Mouse (Mus musculus): ENCODE measurements at regions not wholly inside any gene's neighbourhood (a gene's known extent, or its start where the extent isn't known, plus 50 kb on each side); places are given as distances from the start of the nearest gene placed in this dataset.

DNA sequence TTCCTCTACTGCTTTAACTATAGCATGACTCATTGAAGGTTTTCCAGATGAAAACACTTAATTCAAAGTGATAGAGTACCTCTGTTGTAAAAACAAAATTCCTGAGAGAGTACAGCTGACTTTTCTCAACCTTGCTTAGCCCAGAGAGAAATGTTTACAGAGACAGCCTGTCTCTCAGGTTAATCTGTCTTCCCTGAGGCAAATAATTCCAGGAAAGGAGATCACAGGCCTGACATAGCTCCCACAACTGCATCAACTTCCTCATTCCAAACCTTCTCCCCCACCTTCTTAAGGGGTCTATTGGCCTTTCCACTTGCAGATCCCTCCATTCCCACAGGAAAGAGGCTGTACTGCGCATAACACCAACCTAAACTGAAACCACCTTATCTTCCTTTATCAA lies 586.1 kb upstream of the Impad1 start:
- no peaks in the 10 kb centered on the region for H3K9me3 ChIP-seq (replicated peaks)
- 46% methylated on average over 1 of the region's 1 CpGs for WGBS
- H3K27ac ChIP-seq (replicated peaks) = no peak overlapping the region
- ATAC-seq (ENCODE audit: insufficient number of reproducible peaks, low FRiP score, low TSS enrichment, low read depth) = no peak
- H3K4me1 ChIP-seq = no peaks in the 10 kb centered on the region
- no peak overlapping the region for H3K4me2 ChIP-seq (replicated peaks)
- H3K4me3 ChIP-seq (replicated peaks) = no peak overlapping the region
- H3K27me3 ChIP-seq = no peaks in the 10 kb centered on the region
- H3K9ac ChIP-seq = no peak overlapping the region
- H3K36me3 ChIP-seq = no peaks in the 10 kb centered on the region

DNA sequence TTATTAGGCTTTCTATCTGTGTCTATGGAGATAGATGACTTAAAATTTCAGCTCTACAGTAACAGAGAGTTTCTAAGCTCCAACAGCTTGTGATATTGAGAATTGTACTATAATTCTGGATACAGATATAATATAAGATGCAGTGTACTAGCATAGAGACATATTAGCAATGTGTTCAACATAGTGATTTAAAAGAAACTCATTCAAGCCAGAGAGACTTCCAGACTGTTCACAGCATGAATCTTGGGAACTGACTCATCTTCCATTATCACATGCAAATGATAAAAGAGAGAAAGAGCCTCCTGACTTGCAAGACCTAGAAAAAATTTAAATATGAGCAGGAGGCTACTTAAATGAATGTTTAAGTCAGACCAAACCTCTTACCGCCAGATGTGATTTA lies 565.1 kb upstream of the Impad1 start:
- H3K4me1 ChIP-seq = no peaks in the 10 kb centered on the region
- H3K4me2 ChIP-seq (replicated peaks) = no peak overlapping the region
- H3K9ac ChIP-seq = no peak overlapping the region
- no peaks in the 10 kb centered on the region for H3K27me3 ChIP-seq
- H3K9me3 ChIP-seq (replicated peaks) = no peaks in the 10 kb centered on the region
- no peak for ATAC-seq (ENCODE audit: insufficient number of reproducible peaks, low FRiP score, low TSS enrichment, low read depth)
- no peak overlapping the region for H3K27ac ChIP-seq (replicated peaks)
- 91% methylated on average over 1 of the region's 1 CpGs for WGBS
- H3K4me3 ChIP-seq (replicated peaks) = no peak overlapping the region
- no peaks in the 10 kb centered on the region for H3K36me3 ChIP-seq

DNA sequence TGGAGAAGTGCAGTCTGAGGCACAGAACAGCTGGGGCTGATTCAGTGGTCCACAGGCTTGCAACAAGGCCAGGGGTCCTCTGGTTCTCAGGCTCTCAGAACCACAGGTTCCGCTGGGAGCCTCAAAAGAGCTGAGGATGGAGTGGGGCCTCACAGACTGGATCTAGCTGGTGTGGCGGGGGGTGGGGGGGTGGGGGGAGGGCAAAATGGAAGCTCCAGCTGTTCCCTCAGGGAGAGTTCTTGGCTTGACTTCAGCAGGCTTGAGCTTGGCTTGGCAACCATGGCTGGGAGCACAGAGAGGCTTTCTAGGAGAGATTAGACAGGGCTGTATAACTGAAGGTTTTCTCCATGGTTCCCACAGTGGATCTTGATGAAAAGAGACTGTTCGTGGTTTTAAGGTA lies 553.1 kb upstream of the Impad1 start:
- Histone ChIP-seq H3K4me2 (replicated peaks) (no peak overlapping the region), H3K36me3 (no peaks in the 10 kb centered on the region), H3K4me1 (no peaks in the 10 kb centered on the region), H3K27me3 (no peaks in the 10 kb centered on the region), H3K4me3 (replicated peaks) (no peak overlapping the region), H3K9me3 (replicated peaks) (no peaks in the 10 kb centered on the region), H3K9ac (no peak overlapping the region), H3K27ac (replicated peaks) (no peak overlapping the region)
- whole genome bisulfite sequencing = 77% methylated on average over 3 of the region's 3 CpGs
- ATAC-seq (ENCODE audit: insufficient number of reproducible peaks, low FRiP score, low TSS enrichment, low read depth) = 0 out of 2 replicates have a peak, but pooled peaks have one; percentile 19

DNA sequence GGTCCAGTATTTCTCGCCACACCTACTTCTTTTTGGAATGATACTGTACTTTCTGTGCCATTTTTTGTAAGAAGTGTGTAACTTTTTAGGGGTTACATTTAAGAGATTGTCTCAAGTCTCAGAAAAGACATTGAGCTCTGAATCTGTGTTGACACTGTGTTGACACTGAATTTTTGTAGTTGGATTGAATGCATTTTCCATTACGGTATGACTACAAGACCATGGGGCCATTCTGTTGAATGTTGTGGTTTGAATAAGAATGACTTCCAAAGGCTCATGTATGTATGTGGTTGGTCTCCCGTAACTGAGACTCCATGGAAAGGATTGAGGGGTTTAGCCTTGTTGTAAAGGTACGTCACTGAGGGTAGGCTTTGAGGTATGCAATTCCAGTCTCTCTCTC lies 551.6 kb upstream of the Impad1 start:
- Histone ChIP-seq H3K27me3 (no peaks in the 10 kb centered on the region), H3K4me3 (replicated peaks) (no peak overlapping the region), H3K9me3 (replicated peaks) (no peaks in the 10 kb centered on the region), H3K36me3 (no peaks in the 10 kb centered on the region), H3K27ac (replicated peaks) (no peak overlapping the region), H3K9ac (no peak overlapping the region), H3K4me1 (no peaks in the 10 kb centered on the region), H3K4me2 (replicated peaks) (no peak overlapping the region)
- 83% methylated on average over 4 of the region's 4 CpGs for WGBS
- ATAC-seq (ENCODE audit: insufficient number of reproducible peaks, low FRiP score, low TSS enrichment, low read depth) = peak; percentile 57; the same call in 1 of the 2 replicates

DNA sequence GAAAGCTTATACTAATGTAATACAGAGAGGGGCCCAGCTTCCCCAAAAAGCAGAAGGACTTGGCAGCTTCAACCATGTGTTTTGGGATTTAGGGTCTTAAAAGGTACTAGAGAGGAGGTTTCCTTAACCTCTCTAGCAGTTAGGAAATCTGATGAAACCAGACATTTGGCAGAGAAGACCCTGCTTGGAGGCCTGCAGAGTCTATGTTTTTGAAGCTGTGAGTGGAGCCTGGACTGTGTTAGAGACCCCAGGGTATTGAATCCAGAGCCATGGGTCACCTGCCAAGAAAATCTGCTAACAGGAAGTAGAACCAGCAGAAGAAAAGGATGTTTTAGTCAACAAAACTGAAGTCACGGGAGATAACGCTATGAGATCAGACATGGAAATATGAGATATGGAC lies 551.2 kb upstream of the Impad1 start:
- 72% methylated on average over 2 of the region's 2 CpGs for WGBS
- Histone ChIP-seq H3K4me2 (replicated peaks) (no peak overlapping the region), H3K36me3 (no peaks in the 10 kb centered on the region), H3K9me3 (replicated peaks) (no peaks in the 10 kb centered on the region), H3K9ac (no peak overlapping the region), H3K27me3 (no peaks in the 10 kb centered on the region), H3K4me3 (replicated peaks) (no peak overlapping the region), H3K27ac (replicated peaks) (no peak overlapping the region), H3K4me1 (no peaks in the 10 kb centered on the region)
- peak; percentile 78 for ATAC-seq (ENCODE audit: insufficient number of reproducible peaks, low FRiP score, low TSS enrichment, low read depth)

DNA sequence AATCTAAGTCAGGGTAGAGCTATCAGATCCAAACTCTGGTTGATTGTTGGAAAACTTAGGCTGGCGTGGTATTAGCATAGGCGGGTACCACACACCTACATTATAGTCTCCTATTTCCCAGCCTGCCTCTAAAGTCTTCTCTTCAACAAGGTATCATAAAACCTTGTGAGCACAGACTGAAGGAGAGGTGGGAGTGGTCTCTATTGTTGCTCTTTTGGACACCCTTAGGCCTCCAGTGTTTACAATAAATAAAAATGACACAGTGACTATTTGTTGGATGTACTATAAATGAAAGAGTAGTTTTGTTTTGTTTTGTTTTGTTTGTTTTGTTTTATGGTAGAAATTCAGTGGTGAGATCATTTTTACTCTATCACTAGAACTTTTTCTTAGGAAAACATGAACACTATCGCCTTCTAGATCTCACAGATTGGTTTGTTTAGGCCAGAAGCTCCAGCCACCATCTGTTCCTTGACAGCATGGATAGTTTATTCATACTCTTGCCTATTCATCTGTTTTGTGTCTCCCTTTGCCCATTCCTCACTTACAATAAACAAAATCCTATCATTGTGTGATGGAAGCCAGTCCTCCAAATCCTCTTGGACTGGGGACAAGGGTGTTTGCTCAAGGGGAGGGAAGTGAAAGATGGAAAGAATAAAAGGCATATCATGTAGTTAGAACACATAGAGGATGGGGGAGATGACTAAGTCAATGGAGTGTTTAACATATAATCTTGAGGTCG lies 544.2 kb upstream of the Impad1 start:
- H3K27ac ChIP-seq (replicated peaks) = no peak overlapping the region
- WGBS = 76% methylated on average over 4 of the region's 4 CpGs
- no peak overlapping the region for H3K9ac ChIP-seq
- no peaks in the 10 kb centered on the region for H3K36me3 ChIP-seq
- ATAC-seq (ENCODE audit: insufficient number of reproducible peaks, low FRiP score, low TSS enrichment, low read depth) = no peak
- H3K9me3 ChIP-seq (replicated peaks) = no peaks in the 10 kb centered on the region
- no peak overlapping the region for H3K4me3 ChIP-seq (replicated peaks)
- no peaks in the 10 kb centered on the region for H3K27me3 ChIP-seq
- no peaks in the 10 kb centered on the region for H3K4me1 ChIP-seq
- no peak overlapping the region for H3K4me2 ChIP-seq (replicated peaks)

DNA sequence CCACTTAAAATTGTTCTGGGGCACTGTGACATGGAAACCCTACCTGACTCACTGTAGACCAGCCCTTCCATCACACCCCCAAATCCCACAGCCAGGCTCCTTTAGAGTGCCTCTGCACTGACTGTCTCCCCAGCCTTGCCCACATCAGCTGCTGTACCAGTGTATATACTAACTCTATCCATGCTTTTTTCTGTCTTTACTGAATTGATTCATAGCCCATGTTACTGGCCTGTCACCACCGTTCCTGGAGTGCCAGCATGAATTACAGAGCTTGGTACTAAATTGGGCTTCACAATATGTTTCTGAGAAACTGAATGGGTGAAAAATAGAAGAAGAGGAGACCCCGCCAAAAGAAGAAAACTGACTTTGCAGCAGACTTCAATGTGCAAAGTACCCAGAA lies 541.9 kb upstream of the Impad1 start:
- no peaks in the 10 kb centered on the region for H3K36me3 ChIP-seq
- no peaks in the 10 kb centered on the region for H3K4me1 ChIP-seq
- H3K9me3 ChIP-seq (replicated peaks) = no peaks in the 10 kb centered on the region
- no peak overlapping the region for H3K4me3 ChIP-seq (replicated peaks)
- WGBS = 80% methylated on average over 2 of the region's 2 CpGs
- H3K4me2 ChIP-seq (replicated peaks) = no peak overlapping the region
- no peak overlapping the region for H3K9ac ChIP-seq
- ATAC-seq (ENCODE audit: insufficient number of reproducible peaks, low FRiP score, low TSS enrichment, low read depth) = no peak
- no peaks in the 10 kb centered on the region for H3K27me3 ChIP-seq
- no peak overlapping the region for H3K27ac ChIP-seq (replicated peaks)

DNA sequence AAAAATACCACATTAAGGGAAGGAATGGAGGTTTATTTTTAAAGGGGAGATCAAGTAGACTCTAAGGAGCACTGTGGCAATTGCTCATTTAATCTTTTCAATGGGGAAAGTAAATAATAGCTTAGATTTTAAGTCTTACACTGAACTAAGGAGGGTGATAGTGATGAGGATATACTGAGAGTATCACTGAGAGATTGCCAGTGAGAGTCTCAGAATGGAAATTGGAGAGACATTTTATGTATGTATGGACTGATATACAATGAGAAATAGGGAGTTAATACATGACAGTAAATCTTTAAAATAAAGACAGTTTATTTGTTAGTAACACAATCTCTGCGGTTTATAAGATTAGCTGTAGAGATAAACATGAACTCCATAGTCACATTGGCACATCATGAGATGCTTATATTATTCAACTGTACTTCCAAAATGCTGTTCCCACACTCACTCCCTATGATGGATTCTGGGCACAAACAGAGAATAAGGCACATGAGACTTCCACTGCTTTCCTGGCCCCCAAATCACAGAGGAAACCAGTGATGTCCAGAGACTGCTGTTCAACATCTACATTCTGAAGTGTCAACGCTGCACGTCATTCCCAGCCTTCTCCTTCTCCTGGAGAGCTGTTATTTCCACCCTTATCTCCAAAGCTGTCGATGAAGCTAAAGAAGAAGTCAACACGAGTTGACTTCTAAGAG lies 535.5 kb upstream of the Impad1 start:
- H3K27ac ChIP-seq (replicated peaks) = no peak overlapping the region
- H3K4me2 ChIP-seq (replicated peaks) = no peak overlapping the region
- no peak overlapping the region for H3K4me3 ChIP-seq (replicated peaks)
- H3K36me3 ChIP-seq = no peaks in the 10 kb centered on the region
- WGBS = 67% methylated on average over 5 of the region's 5 CpGs
- H3K4me1 ChIP-seq = no peaks in the 10 kb centered on the region
- H3K9ac ChIP-seq = no peak overlapping the region
- no peak for ATAC-seq (ENCODE audit: insufficient number of reproducible peaks, low FRiP score, low TSS enrichment, low read depth)
- H3K27me3 ChIP-seq = no peaks in the 10 kb centered on the region
- H3K9me3 ChIP-seq (replicated peaks) = no peaks in the 10 kb centered on the region

DNA sequence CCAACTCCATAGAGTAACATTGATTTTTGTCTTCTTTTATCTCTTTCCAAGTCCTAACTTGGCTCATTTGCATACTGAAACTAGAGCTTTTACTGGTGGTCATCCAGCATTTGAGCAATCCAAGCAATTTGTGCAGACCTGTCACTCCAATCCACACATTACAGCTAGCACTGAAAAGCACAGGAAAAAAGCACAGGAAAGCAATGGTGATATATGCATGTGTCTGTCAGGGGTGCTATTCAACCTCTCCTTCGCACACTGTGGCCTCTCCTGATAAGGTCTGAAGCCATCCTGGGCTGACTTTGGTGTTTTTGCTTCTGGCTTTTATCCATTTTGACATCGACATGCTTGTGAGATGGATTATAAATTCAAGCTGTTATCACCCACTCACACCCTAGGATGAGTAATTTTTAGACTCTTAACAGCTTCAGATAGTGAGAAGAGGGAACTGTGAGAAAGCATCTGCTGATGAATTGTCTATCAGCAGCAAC lies 534.1 kb upstream of the Impad1 start:
- 74% methylated on average over 2 of the region's 2 CpGs for WGBS

DNA sequence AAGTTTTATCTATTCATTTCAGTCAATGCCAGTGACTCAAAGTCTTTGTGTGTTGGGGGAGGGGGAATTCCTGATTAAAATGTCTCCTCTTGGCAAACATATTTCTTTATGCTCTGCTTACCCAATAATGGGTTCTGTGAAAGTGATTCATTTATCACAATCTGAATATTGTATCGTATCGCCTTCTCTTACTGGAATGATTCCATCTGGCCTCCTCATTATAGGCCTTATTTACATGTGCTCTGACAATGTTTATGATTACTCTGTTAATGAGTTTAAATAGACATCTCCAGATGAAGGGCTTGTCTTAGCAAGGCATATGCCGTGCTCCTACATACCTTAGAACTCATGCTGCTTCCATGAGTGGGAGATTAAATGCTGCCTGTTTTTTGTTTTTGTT lies 508.3 kb upstream of the Impad1 start:
- H3K27me3 ChIP-seq = no peaks in the 10 kb centered on the region
- no peak overlapping the region for H3K4me3 ChIP-seq (replicated peaks)
- 81% methylated on average over 3 of the region's 3 CpGs for WGBS
- H3K4me1 ChIP-seq = no peaks in the 10 kb centered on the region
- H3K9me3 ChIP-seq (replicated peaks) = no peaks in the 10 kb centered on the region
- H3K4me2 ChIP-seq (replicated peaks) = no peak overlapping the region
- no peak overlapping the region for H3K27ac ChIP-seq (replicated peaks)
- H3K9ac ChIP-seq = no peak overlapping the region
- no peaks in the 10 kb centered on the region for H3K36me3 ChIP-seq
- no peak for ATAC-seq (ENCODE audit: insufficient number of reproducible peaks, low FRiP score, low TSS enrichment, low read depth)

More for the DNA sequence above, 534.1 kb upstream of the Impad1 start:
- no peak overlapping the region for H3K9ac ChIP-seq
- no peaks in the 10 kb centered on the region for H3K27me3 ChIP-seq
- no peaks in the 10 kb centered on the region for H3K9me3 ChIP-seq (replicated peaks)
- H3K4me3 ChIP-seq (replicated peaks) = no peak overlapping the region
- ATAC-seq (ENCODE audit: insufficient number of reproducible peaks, low FRiP score, low TSS enrichment, low read depth) = no peak
- H3K27ac ChIP-seq (replicated peaks) = no peak overlapping the region
- no peaks in the 10 kb centered on the region for H3K4me1 ChIP-seq
- no peaks in the 10 kb centered on the region for H3K36me3 ChIP-seq
- H3K4me2 ChIP-seq (replicated peaks) = no peak overlapping the region

DNA sequence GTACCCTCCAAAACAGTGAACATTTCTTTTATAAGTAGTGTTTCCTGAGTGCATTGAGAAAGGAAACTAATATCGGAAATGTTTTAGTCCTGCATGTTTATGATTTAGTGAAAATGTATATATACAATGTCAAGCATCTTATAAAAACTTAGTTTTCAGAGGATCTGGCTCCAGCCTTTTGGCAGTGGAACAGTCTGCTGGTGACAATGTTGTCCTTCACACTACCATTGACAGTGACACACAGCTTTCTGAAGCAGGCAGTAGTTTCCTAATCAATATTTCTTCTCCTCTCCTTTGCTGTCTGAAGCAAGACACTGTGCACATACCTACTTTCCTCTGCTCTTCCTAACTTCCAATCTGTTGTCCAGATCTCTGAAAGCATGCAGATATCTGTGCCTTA lies 507.9 kb upstream of the Impad1 start:
- no peak overlapping the region for H3K9ac ChIP-seq
- no peaks in the 10 kb centered on the region for H3K27me3 ChIP-seq
- no peaks in the 10 kb centered on the region for H3K9me3 ChIP-seq (replicated peaks)
- no peak for ATAC-seq (ENCODE audit: insufficient number of reproducible peaks, low FRiP score, low TSS enrichment, low read depth)
- H3K36me3 ChIP-seq = no peaks in the 10 kb centered on the region
- no peaks in the 10 kb centered on the region for H3K4me1 ChIP-seq
- no peak overlapping the region for H3K27ac ChIP-seq (replicated peaks)
- no peak overlapping the region for H3K4me2 ChIP-seq (replicated peaks)
- 93% methylated on average over 1 of the region's 1 CpGs for WGBS
- H3K4me3 ChIP-seq (replicated peaks) = no peak overlapping the region

DNA sequence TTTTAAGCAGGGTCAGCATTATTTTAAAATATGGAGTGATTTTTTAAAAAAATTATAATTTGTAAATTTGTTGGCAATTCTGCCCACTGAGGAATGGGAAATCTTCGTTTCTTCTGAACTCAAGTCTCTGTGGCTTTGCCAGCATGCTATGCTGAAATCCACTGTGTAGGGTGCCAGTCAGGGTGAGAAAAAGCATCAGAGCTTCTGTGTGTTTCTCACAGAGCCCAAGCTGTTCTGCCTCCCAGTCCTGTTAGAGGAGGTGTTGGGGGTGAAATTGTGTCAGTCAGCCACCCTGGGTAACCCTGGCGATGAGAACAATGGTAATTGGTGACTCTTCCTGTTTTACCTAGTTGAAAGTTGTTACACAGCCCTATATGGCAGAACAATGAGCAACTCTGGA lies 506.1 kb upstream of the Impad1 start:
- Histone ChIP-seq H3K4me3 (replicated peaks) (no peak overlapping the region), H3K4me2 (replicated peaks) (no peak overlapping the region), H3K27ac (replicated peaks) (no peak overlapping the region), H3K9me3 (replicated peaks) (no peaks in the 10 kb centered on the region), H3K4me1 (no peaks in the 10 kb centered on the region), H3K9ac (no peak overlapping the region), H3K36me3 (no peaks in the 10 kb centered on the region), H3K27me3 (no peaks in the 10 kb centered on the region)
- ATAC-seq (ENCODE audit: insufficient number of reproducible peaks, low FRiP score, low TSS enrichment, low read depth) = no peak
- WGBS = 66% methylated on average over 2 of the region's 2 CpGs
